Mouse (Mus musculus) MEL (cell line): ENCODE measurements at regions not wholly inside any gene's neighbourhood (a gene's known extent, or its start where the extent isn't known, plus 50 kb on each side); places are given as distances from the start of the nearest gene placed in this dataset.

Source experiments
- BHLHE40 ChIP-seq: IDR thresholded peaks from 2 replicates; pipeline ENCODE4 v1.6.1; 2012; ENCODE audit warnings: low read depth, mild to moderate bottlenecking, inconsistent platforms, low read length, improper control_type of control experiment, borderline replicate concordance
- E2F4 ChIP-seq: IDR thresholded peaks from 2 replicates; pipeline ENCODE4 v1.6.1; 2011; ENCODE audit warnings: low read depth, low read length, improper control_type of control experiment, borderline replicate concordance
- ELF1 ChIP-seq: IDR thresholded peaks from 2 replicates; pipeline ENCODE4 v1.6.1; 2014; ENCODE audit warnings: low read depth, mild to moderate bottlenecking, inconsistent platforms, low read length, improper control_type of control experiment, moderate library complexity
- MYC ChIP-seq: IDR thresholded peaks from 2 replicates; pipeline ENCODE4 v1.6.1; 2011; ENCODE audit warnings: low read depth, mild to moderate bottlenecking, low read length, improper control_type of control experiment, moderate library complexity
- POLR2A ChIP-seq, 2 experiments: IDR thresholded peaks; 2 replicates each; pipeline ENCODE4 v1.6.1; 2011 to 2012; ENCODE audit warnings: low read length in 2 of 2, mild to moderate bottlenecking in 2 of 2, control low read depth in 1 of 2, improper control_type of control experiment in 1 of 2, low read depth in 1 of 2, moderate library complexity in 1 of 2; ENCODE audit not compliant: control insufficient read depth in 1 of 2, insufficient read depth in 1 of 2, poor library complexity in 1 of 2
- SMC3 ChIP-seq: IDR thresholded peaks from 2 replicates; pipeline ENCODE4 v1.6.1; 2011; ENCODE audit warnings: low read depth, low read length, improper control_type of control experiment
- TAL1 ChIP-seq: IDR thresholded peaks from 2 replicates; pipeline ENCODE4 v1.6.1; 2012; ENCODE audit warnings: mild to moderate bottlenecking, inconsistent platforms, low read length, moderate library complexity, mixed read lengths

- TF ChIP-seq BHLHE40 (no peak), ELF1 (no peak), TAL1 (no peak), POLR2A (IDR thresholded peaks at IDR 0.05; ENCODE audit: control insufficient read depth in 1 of 2, insufficient read depth in 1 of 2, low read depth in 1 of 2, low read length in 2 of 2, poor library complexity in 1 of 2) (no peak), SMC3 (no peak), MYC (no peak), E2F4 (no peak)
Observed at GRCm38 (mm10) chr8:86360283-86360682, 220.2 kb downstream of the Abcc12 start.
